Mouse (Mus musculus) testis, adult 2 months (tissue): Measurements from ENCODE around the gene Grik2.

Experiments used
- CTCF ChIP-seq: fragments of 200-500 bp; IDR thresholded peaks from 2 replicates; pipeline ENCODE4 v1.5.1; 2012; ENCODE audit warnings: low read depth, mild to moderate bottlenecking, inconsistent platforms, low read length, moderate library complexity; ENCODE audit not compliant: control insufficient read depth, insufficient read depth, insufficient replicate concordance
- POLR2A ChIP-seq: fragments of 200-500 bp; IDR thresholded peaks from 2 replicates; pipeline ENCODE4 v1.6.1; 2012; ENCODE audit warnings: low read depth, mild to moderate bottlenecking, inconsistent platforms, low read length, moderate library complexity; ENCODE audit not compliant: control insufficient read depth

DNA sequence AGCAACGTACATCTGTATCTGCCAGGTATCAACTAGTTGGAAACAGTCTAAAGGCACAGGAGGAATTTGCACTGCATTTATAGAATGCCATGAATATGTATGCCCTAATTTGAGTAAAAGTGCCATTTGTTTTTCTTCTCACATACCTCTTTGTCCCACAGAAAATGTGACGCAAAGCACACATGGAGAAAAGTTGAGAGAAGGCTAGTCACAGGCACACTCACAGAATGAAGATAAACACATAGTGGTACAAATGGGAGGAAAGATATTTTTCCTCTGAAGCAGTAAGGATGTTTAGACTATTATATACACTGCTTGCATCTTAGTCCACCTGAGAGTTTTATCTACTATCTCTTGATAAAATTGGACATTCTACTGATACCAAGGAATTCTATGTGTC lies 190.9 kb downstream of the Grik2 start:
- TF ChIP-seq POLR2A (no peak), CTCF (no peak)
